ENCODE assay signal across 9 mouse cellular contexts in the genomic region with DNA sequence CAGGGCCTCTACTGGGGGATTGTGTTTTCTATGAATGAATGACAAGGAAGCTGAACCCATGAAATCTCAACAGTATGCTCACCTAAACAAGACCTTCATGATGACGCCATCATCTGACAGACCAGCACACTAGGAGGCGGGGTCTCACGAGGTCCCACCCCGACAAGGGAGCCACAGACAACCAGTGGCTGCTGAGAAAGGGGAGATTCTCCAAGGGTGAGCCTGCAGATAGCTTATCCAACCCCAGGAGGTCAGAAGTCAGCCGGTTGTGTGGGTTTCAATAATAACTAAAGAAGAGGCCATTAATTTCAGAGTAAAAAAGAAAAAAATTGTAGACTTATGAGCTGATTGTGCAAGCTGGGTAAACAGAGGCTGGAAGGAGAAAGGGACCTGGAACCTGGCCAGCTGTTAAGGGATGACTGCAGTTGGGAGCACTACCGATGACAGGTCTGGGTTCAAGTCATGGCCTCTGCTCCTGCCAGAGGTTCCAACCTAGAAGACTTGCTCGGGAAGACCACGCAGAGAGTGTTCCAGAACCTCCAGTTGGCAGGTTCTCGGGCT.
DNase-seq lines count a peak whose midpoint lies in the region; ATAC-seq and TF ChIP-seq lines count a peak whose summit lies in the region.
"Had no signal": no experiment of that assay in that cellular context is flagged by ENCODE, and none has a peak within 500 bp of the region (broad histone marks: within the 10 kb centered on the region; RNA-seq: fewer than 3 reads in every experiment).

No protein-coding gene starts in this region.

- no peak overlapping the region for H3K4me2 ChIP-seq in kidney, postnatal 0 days (ENCODE audit: low read length)
- no peak overlapping the region for H3K4me2 ChIP-seq in midbrain, embryonic 11.5 days

- no peak for ATAC-seq in kidney, postnatal 0 days (replicated peaks; ENCODE audit: low FRiP score, low read depth)
- ATAC-seq in midbrain, embryonic 11.5 days (ENCODE audit: low FRiP score): no peak
- no peak for ATAC-seq in activated CD4-positive, CD25-positive, alpha-beta regulatory T cell, adult 4 months

- no peaks in the 10 kb centered on the region for H3K27me3 ChIP-seq in kidney, postnatal 0 days (ENCODE audit: insufficient read depth, low read length)
- no peaks in the 10 kb centered on the region for H3K27me3 ChIP-seq in heart, embryonic 10.5 days (ENCODE audit: insufficient read depth, poor library complexity, severe bottlenecking)
- no peaks in the 10 kb centered on the region for H3K27me3 ChIP-seq in midbrain, embryonic 11.5 days (ENCODE audit: control insufficient read depth, insufficient read depth, low read length)

- no peak overlapping the region for H3K4me3 ChIP-seq in kidney, postnatal 0 days (replicated peaks; ENCODE audit: low read depth, low read length)
- H3K4me3 ChIP-seq in brown adipose tissue, adult 24 weeks (ENCODE audit: insufficient read depth, low read depth, low read length): no peak overlapping the region
- no peak overlapping the region for H3K4me3 ChIP-seq in heart, embryonic 10.5 days
- H3K4me3 ChIP-seq in midbrain, embryonic 11.5 days (ENCODE audit: low read depth, low read length): no peak overlapping the region

- H3K9me3 ChIP-seq in kidney, postnatal 0 days (replicated peaks; ENCODE audit: low read length): no peaks in the 10 kb centered on the region
- H3K9me3 ChIP-seq in heart, embryonic 10.5 days: no peaks in the 10 kb centered on the region
- H3K9me3 ChIP-seq in midbrain, embryonic 11.5 days (ENCODE audit: control insufficient read depth, low read length): no peaks in the 10 kb centered on the region
- H3K9me3 ChIP-seq: liver, embryonic 13.5 days had no signal

- H3K9ac ChIP-seq in kidney, postnatal 0 days (ENCODE audit: low read depth, low read length): no peak overlapping the region
- peak overlapping the region; percentile 84; the same call in 1 of the 2 replicates for H3K9ac ChIP-seq in midbrain, embryonic 11.5 days (ENCODE audit: low read length)

- no peaks in the 10 kb centered on the region for H3K36me3 ChIP-seq in kidney, postnatal 0 days (ENCODE audit: insufficient read depth, low read length)
- H3K36me3 ChIP-seq in heart, embryonic 10.5 days: no peaks in the 10 kb centered on the region
- no peaks in the 10 kb centered on the region for H3K36me3 ChIP-seq in midbrain, embryonic 11.5 days (ENCODE audit: control insufficient read depth, insufficient read depth, low read length)
- H3K36me3 ChIP-seq: liver, embryonic 13.5 days had no signal

- H3K4me1 ChIP-seq in kidney, postnatal 0 days (replicated peaks; ENCODE audit: insufficient read depth, low read length): peaks cover 61% of the 10 kb centered on the region
- H3K4me1 ChIP-seq in brown adipose tissue, adult 24 weeks (ENCODE audit: control insufficient read depth, insufficient read depth, insufficient read length, low read length): peaks cover 31% of the 10 kb centered on the region
- peaks cover 73% of the 10 kb centered on the region for H3K4me1 ChIP-seq in heart, embryonic 10.5 days
- H3K4me1 ChIP-seq in midbrain, embryonic 11.5 days (ENCODE audit: control insufficient read depth, insufficient read depth, low read length): peaks cover 67% of the 10 kb centered on the region

- no peak for TF ChIP-seq CTCF in kidney, postnatal 0 days (IDR thresholded peaks at IDR 0.05; ENCODE audit: low read depth)

- peak overlapping the region; percentile 96 for H3K27ac ChIP-seq in kidney, postnatal 0 days
- peak overlapping the region; percentile 87 for H3K27ac ChIP-seq in brown adipose tissue, adult 24 weeks (replicated peaks; ENCODE audit: low read depth, low read length)
- peak overlapping the region; percentile 96 for H3K27ac ChIP-seq in heart, embryonic 10.5 days
- H3K27ac ChIP-seq in midbrain, embryonic 11.5 days (ENCODE audit: low read depth, low read length): peak overlapping the region; percentile 95

- 56% methylated on average over 9 of the region's 9 CpGs for WGBS in kidney, postnatal 0 days
- 54% methylated on average over 9 of the region's 9 CpGs for WGBS in heart, embryonic 10.5 days
- 57% methylated on average over 9 of the region's 9 CpGs for WGBS in midbrain, embryonic 11.5 days

- no peak for DNase-seq in kidney, postnatal 0 days (ENCODE audit: low spot score)
- DNase-seq in kidney, postnatal 36 days: no peak
- DNase-seq in heart, embryonic 10.5 days (ENCODE audit: low spot score): no peak
- peak; percentile 87 for DNase-seq in midbrain, embryonic 11.5 days (ENCODE audit: low spot score, missing footprints)
- DNase-seq in layer of hippocampus, postnatal 14 days (ENCODE audit: low spot score in 2 of 2): no peak
- DNase-seq in ovary, adult 18-20 months (ENCODE audit: low spot score): no peak
- DNase-seq: liver, embryonic 13.5 days had no signal
